Mouse (Mus musculus) embryonic facial prominence, embryonic 10.5 days (tissue): ENCODE results near the gene Dus3l. TPM values are rescaled to one million over a fixed set of nuclear protein-coding genes. Genes with fewer than 3 reads are reported as not detected.

ENCODE experiments used
- DNase-seq: peaks from one replicate; pipeline ENCODE4 v3.0.0-alpha.2; 2017; ENCODE audit warnings: low spot score
- H3K27ac ChIP-seq: fragments of 300-500 bp; sonication (generic); replicated peaks from 2 replicates; pipeline ENCODE4 v1.5.1; 2016; ENCODE audit warnings: mild to moderate bottlenecking
- H3K27me3 ChIP-seq: fragments of 300-500 bp; sonication (generic); replicated peaks from 2 replicates; pipeline ENCODE4 v1.6.1; 2016; ENCODE audit warnings: low read depth, mild to moderate bottlenecking; ENCODE audit not compliant: poor library complexity, severe bottlenecking
- H3K36me3 ChIP-seq: fragments of 300-500 bp; sonication (generic); replicated peaks from 2 replicates; pipeline ENCODE4 v1.6.1; 2016; ENCODE audit warnings: mild to moderate bottlenecking, moderate library complexity
- H3K4me1 ChIP-seq: fragments of 300-500 bp; sonication (generic); 2 replicates; pipeline ENCODE4 v1.6.1; 2016
- H3K4me3 ChIP-seq: fragments of 300-500 bp; sonication (generic); 2 replicates; pipeline ENCODE4 v1.5.1; 2016; ENCODE audit warnings: mild to moderate bottlenecking, moderate library complexity
- H3K9me3 ChIP-seq: fragments of 300-500 bp; sonication (generic); 2 replicates; pipeline ENCODE4 v1.6.1; 2016; ENCODE audit warnings: mild to moderate bottlenecking
- WGBS: fragments of 180-500 bp; shearing (Covaris S2); methylation state at CpG from one replicate; pipeline ENCODE4 v1.1.7; 2016; 5-methylcytosine and 5-hydroxymethylcytosine counted together
- polyA plus RNA-seq: library from polyadenylated mRNA; unstranded; fragments of >200 nt; fragmentation: Nextera tagmentation; extraction: Ambion mirVana; gene quantifications from 2 replicates; pipeline ENCODE4 v1.2.1, GENCODE M21; 2016

The Dus3l gene
- polyA plus RNA-seq, 1 experiment from 2014 or later = 45.0 TPM

- Histone ChIP-seq H3K27ac (peak overlapping the region; percentile 75), H3K4me3 (no peak overlapping the region), H3K36me3 (no peaks in the 10 kb centered on the region), H3K27me3 (peaks cover 27% of the 10 kb centered on the region), H3K4me1 (peaks cover 36% of the 10 kb centered on the region), H3K9me3 (no peaks in the 10 kb centered on the region)
- WGBS = 14% methylated on average over 24 of the region's 24 CpGs
- DNase-seq = peak; percentile 93
These were observed 49.9 kb downstream of the Dus3l start for GRCm38 (mm10) chr17:56814316-56815056.

- H3K4me1 ChIP-seq = peaks cover 38% of the 10 kb centered on the region
- peaks cover 23% of the 10 kb centered on the region for H3K27me3 ChIP-seq
- H3K36me3 ChIP-seq = no peaks in the 10 kb centered on the region
- WGBS = 67% methylated on average over 3 of the region's 3 CpGs
- DNase-seq = no peak
- no peaks in the 10 kb centered on the region for H3K9me3 ChIP-seq
- peak overlapping the region; percentile 75 for H3K27ac ChIP-seq
- H3K4me3 ChIP-seq = no peak overlapping the region
These were observed 50.4 kb downstream of the Dus3l start for GRCm38 (mm10) chr17:56815057-56815345.

GRCm38 (mm10) chr17:56818067-56818636 lies 53.6 kb downstream of the Dus3l start:
- Histone ChIP-seq H3K9me3 (no peaks in the 10 kb centered on the region), H3K27ac (no peak overlapping the region), H3K4me1 (peaks cover 27% of the 10 kb centered on the region), H3K36me3 (no peaks in the 10 kb centered on the region), H3K4me3 (no peak overlapping the region; the same call in 1 of the 2 replicates), H3K27me3 (peaks cover 16% of the 10 kb centered on the region)
- WGBS = 31% methylated on average over 11 of the region's 11 CpGs
- DNase-seq = peak; percentile 28

- no peak for DNase-seq
- Histone ChIP-seq H3K4me1 (peaks cover 19% of the 10 kb centered on the region), H3K9me3 (no peaks in the 10 kb centered on the region), H3K4me3 (no peak overlapping the region), H3K27me3 (peaks cover 8% of the 10 kb centered on the region), H3K27ac (no peak overlapping the region), H3K36me3 (no peaks in the 10 kb centered on the region)
- 78% methylated on average over 6 of the region's 6 CpGs for WGBS
These were observed 54.5 kb downstream of the Dus3l start for GRCm38 (mm10) chr17:56819032-56819545.

Other genes starting within 250 kb of the Dus3l start
- 0.96 and 1.2 TPM in 2 replicates for gene Gm20219, start 210.4 kb upstream of the Dus3l start, polyA plus RNA-seq
- gene Safb2, start 180.2 kb upstream of the Dus3l start, polyA plus RNA-seq = 92.4 and 98.6 TPM in 2 replicates
- 158 and 162 TPM in 2 replicates for gene Safb, start 179.9 kb upstream of the Dus3l start, polyA plus RNA-seq
- gene 2410015M20Rik, start 155.0 kb upstream of the Dus3l start, polyA plus RNA-seq = 190 and 205 TPM in 2 replicates
- gene Rpl36, start 151.3 kb upstream of the Dus3l start, polyA plus RNA-seq = 1,580 and 1,631 TPM in 2 replicates
- gene Lonp1, start 137.9 kb upstream of the Dus3l start, polyA plus RNA-seq = 56.5 and 59.0 TPM in 2 replicates
- 0.73 and 0.77 TPM in 2 replicates for gene Catsperd, start 136.6 kb upstream of the Dus3l start, polyA plus RNA-seq
- gene Ranbp3, start 91.5 kb upstream of the Dus3l start, polyA plus RNA-seq = 132 and 138 TPM in 2 replicates
- 388 and 402 TPM in 2 replicates for gene Ndufa11, start 47.0 kb upstream of the Dus3l start, polyA plus RNA-seq
- gene Vmac, start 46.7 kb upstream of the Dus3l start, polyA plus RNA-seq = 14.1 and 14.5 TPM in 2 replicates
- 4.5 and 4.7 TPM in 2 replicates for gene Nrtn, start 7.2 kb upstream of the Dus3l start, polyA plus RNA-seq
- 1.7 and 1.8 TPM in 2 replicates for gene Prr22, start 5.5 kb downstream of the Dus3l start, polyA plus RNA-seq
- gene Rfx2, start 66.3 kb downstream of the Dus3l start, polyA plus RNA-seq = 4.0 and 5.3 TPM in 2 replicates
- gene Acsbg2, start 109.7 kb downstream of the Dus3l start, polyA plus RNA-seq = not detected in 2 replicates
- gene 1700061G19Rik, start 110.7 kb downstream of the Dus3l start, polyA plus RNA-seq = 0.44 and 0.52 TPM in 2 replicates
- gene Mllt1, start 170.7 kb downstream of the Dus3l start, polyA plus RNA-seq = 70.9 and 73.1 TPM in 2 replicates
- gene Acer1, start 217.4 kb downstream of the Dus3l start, polyA plus RNA-seq = not detected in 2 replicates
- 191 and 192 TPM in 2 replicates for gene Clpp, start 225.5 kb downstream of the Dus3l start, polyA plus RNA-seq
- gene Alkbh7, start 232.6 kb downstream of the Dus3l start, polyA plus RNA-seq = 42.5 and 45.1 TPM in 2 replicates
- gene Pspn, start 235.3 kb downstream of the Dus3l start, polyA plus RNA-seq = 0.60 and 1.1 TPM in 2 replicates
- 78.7 and 80.7 TPM in 2 replicates for gene Gtf2f1, start 246.5 kb downstream of the Dus3l start, polyA plus RNA-seq
- 0.25 and 0.54 TPM in 2 replicates for gene Gm17949, start 246.7 kb downstream of the Dus3l start, polyA plus RNA-seq